Mouse (Mus musculus): ENCODE results near the gene Gm43951.

- TF ChIP-seq CTCF (IDR thresholded peaks at IDR 0.05 in 2 of 3, conservative IDR thresholded peaks at IDR 0.05 in 1 of 3; ENCODE audit: control insufficient read depth in 1 of 3, insufficient read depth in 1 of 3, low read depth in 2 of 3, low read length in 3 of 3, poor library complexity in 1 of 3, severe bottlenecking in 1 of 3) = no peak
- no peak for TF ChIP-seq GABPA (IDR thresholded peaks at IDR 0.05; ENCODE audit: low read depth, low read length)
- TF ChIP-seq BHLHE40 (IDR thresholded peaks at IDR 0.05; ENCODE audit: borderline replicate concordance, low read depth, low read length) = no peak
- TF ChIP-seq UBTF (IDR thresholded peaks at IDR 0.05; ENCODE audit: borderline replicate concordance, insufficient read depth, low read depth, low read length) = no peak
- no peak for TF ChIP-seq ZNF384 (IDR thresholded peaks at IDR 0.05; ENCODE audit: low read depth, low read length)
- TF ChIP-seq POLR2AphosphoS5 (IDR thresholded peaks at IDR 0.05; ENCODE audit: borderline replicate concordance, low read depth, low read length) = no peak
- no peak for TF ChIP-seq RAD21 (IDR thresholded peaks at IDR 0.05; ENCODE audit: low read depth, low read length)
- no peak for TF ChIP-seq MAZ (IDR thresholded peaks at IDR 0.05; ENCODE audit: low read depth, low read length)
- TF ChIP-seq TAL1 (IDR thresholded peaks at IDR 0.05; ENCODE audit: low read length) = no peak
- no peak for TF ChIP-seq SIN3A (IDR thresholded peaks at IDR 0.05; ENCODE audit: low read length)
- TF ChIP-seq MAX (IDR thresholded peaks at IDR 0.05; ENCODE audit: low read length) = no peak
- TF ChIP-seq POLR2A (IDR thresholded peaks at IDR 0.05; ENCODE audit: control insufficient read depth in 1 of 2, insufficient read depth in 1 of 2, low read depth in 1 of 2, low read length in 2 of 2, poor library complexity in 1 of 2) = no peak
- TF ChIP-seq TCF12 (IDR thresholded peaks at IDR 0.05; ENCODE audit: low read depth, low read length) = no peak
- TF ChIP-seq NELFE (IDR thresholded peaks at IDR 0.05; ENCODE audit: low read depth, low read length) = no peak
Observed at GRCm38 (mm10) chr11:72190857-72191256, 15.8 kb downstream of the Gm43951 start.

All from MEL (cell line).